Mouse (Mus musculus): ENCODE measurements at regions not wholly inside any gene's neighbourhood (a gene's known extent, or its start where the extent isn't known, plus 50 kb on each side); places are given as distances from the start of the nearest gene placed in this dataset.
A peak's percentile ranks its signal among the peaks of the same experiment; 100 is the strongest.

GRCm38 (mm10) chr14:47795062-47795461 lies 146.8 kb downstream of the Ktn1 start:
- Histone ChIP-seq H3K9ac (no peak overlapping the region), H3K4me1 (0 out of 2 replicates have a peak, but pooled peaks cover 2% of the 10 kb centered on the region), H3K9me3 (peaks cover 4% of the 10 kb centered on the region; the same call in 1 of the 2 replicates), H3K4me3 (no peak overlapping the region), H3K27ac (no peak overlapping the region), H3K36me3 (no peaks in the 10 kb centered on the region), H3K4me2 (replicated peaks) (no peak overlapping the region), H3K27me3 (no peaks in the 10 kb centered on the region)
- 88% methylated on average over 4 of the region's 4 CpGs for WGBS
- ATAC-seq (ENCODE audit: low FRiP score, low read depth), result no peak

DNA sequence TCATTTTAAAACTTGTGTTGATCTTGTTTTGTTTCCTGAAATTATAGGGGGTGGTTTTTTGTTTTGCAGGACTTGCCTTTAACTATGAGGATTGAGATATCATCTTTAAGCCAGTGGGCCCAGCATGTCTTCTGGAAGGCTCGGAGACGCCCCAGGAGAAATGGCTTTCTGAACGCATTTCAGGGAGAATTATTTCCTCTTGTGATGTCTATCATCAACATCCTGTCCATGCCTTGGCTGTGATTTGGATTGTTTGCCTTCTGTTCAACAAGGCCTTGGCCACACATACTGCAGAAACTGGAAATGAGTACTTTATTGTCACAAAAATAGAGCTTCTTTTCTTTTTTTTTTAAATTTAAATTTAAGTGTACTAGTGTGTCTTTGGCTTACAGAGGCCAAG lies 150.0 kb downstream of the Ktn1 start:
- peaks cover 4% of the 10 kb centered on the region; the same call in 1 of the 2 replicates for H3K9me3 ChIP-seq
- H3K4me1 ChIP-seq, result peaks cover 8% of the 10 kb centered on the region; the same call in 1 of the 2 replicates
- H3K27me3 ChIP-seq, result no peaks in the 10 kb centered on the region
- no peak overlapping the region for H3K9ac ChIP-seq
- WGBS, result 86% methylated on average over 3 of the region's 3 CpGs
- no peak for ATAC-seq (ENCODE audit: low FRiP score, low read depth)
- no peak overlapping the region for H3K4me2 ChIP-seq (replicated peaks)
- no peaks in the 10 kb centered on the region for H3K36me3 ChIP-seq
- no peak overlapping the region for H3K4me3 ChIP-seq
- no peak overlapping the region for H3K27ac ChIP-seq

GRCm38 (mm10) chr14:47799564-47799963 lies 151.3 kb downstream of the Ktn1 start:
- H3K36me3 ChIP-seq, result no peaks in the 10 kb centered on the region
- no peak overlapping the region for H3K4me3 ChIP-seq
- 41% methylated on average over 2 of the region's 2 CpGs for WGBS
- H3K27ac ChIP-seq, result no peak overlapping the region; the same call in 1 of the 2 replicates
- no peaks in the 10 kb centered on the region for H3K27me3 ChIP-seq
- H3K4me1 ChIP-seq, result peaks cover 8% of the 10 kb centered on the region; the same call in 1 of the 2 replicates
- H3K4me2 ChIP-seq (replicated peaks), result no peak overlapping the region
- H3K9me3 ChIP-seq, result peaks cover 4% of the 10 kb centered on the region; the same call in 1 of the 2 replicates
- no peak overlapping the region for H3K9ac ChIP-seq
- no peak; the same call in 1 of the 2 replicates for ATAC-seq (ENCODE audit: low FRiP score, low read depth)

DNA sequence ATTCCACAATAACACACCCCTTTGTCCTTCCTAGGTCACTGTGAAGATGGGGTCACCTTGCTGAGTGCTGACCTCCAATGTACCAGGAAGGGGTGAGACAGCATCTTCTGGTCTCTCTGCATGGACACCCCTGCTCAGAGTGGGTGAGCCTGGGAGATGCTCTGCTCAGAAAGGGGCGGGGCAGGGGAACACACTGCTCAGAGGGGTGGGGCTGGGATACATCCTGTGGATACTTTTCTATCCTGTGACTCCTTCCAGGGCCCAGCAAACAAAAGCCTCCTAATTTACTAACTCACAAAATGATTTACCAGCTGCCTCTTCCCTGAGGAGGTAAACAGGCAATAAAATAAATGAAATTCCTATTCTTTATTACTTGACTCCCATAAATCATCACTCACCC lies 157.0 kb downstream of the Ktn1 start:
- H3K36me3 ChIP-seq, result no peaks in the 10 kb centered on the region
- 50% methylated on average over 1 of the region's 1 CpGs for WGBS
- peak; percentile 69; the same call in 1 of the 2 replicates for ATAC-seq (ENCODE audit: low FRiP score, low read depth)
- H3K4me1 ChIP-seq, result peaks cover 11% of the 10 kb centered on the region
- no peak overlapping the region for H3K27ac ChIP-seq
- H3K9ac ChIP-seq, result no peak overlapping the region
- no peak overlapping the region for H3K4me3 ChIP-seq
- no peak overlapping the region for H3K4me2 ChIP-seq (replicated peaks)
- no peaks in the 10 kb centered on the region for H3K9me3 ChIP-seq
- H3K27me3 ChIP-seq, result no peaks in the 10 kb centered on the region

- Histone ChIP-seq H3K36me3 (no peaks in the 10 kb centered on the region), H3K4me1 (peaks cover 9% of the 10 kb centered on the region), H3K4me2 (replicated peaks) (no peak overlapping the region), H3K4me3 (no peak overlapping the region), H3K9ac (no peak overlapping the region), H3K27me3 (no peaks in the 10 kb centered on the region), H3K27ac (no peak overlapping the region), H3K9me3 (no peaks in the 10 kb centered on the region)
- no peak for ATAC-seq (ENCODE audit: low FRiP score, low read depth)
- WGBS, result 33% methylated on average over 9 of the region's 9 CpGs
Measured at GRCm38 (mm10) chr14:47805771-47806535, 157.7 kb downstream of the Ktn1 start.

- WGBS, result 69% methylated on average over 10 of the region's 10 CpGs
- H3K27ac ChIP-seq, result no peak overlapping the region
Measured at GRCm38 (mm10) chr14:47808097-47808910, 160.1 kb downstream of the Ktn1 start.

DNA sequence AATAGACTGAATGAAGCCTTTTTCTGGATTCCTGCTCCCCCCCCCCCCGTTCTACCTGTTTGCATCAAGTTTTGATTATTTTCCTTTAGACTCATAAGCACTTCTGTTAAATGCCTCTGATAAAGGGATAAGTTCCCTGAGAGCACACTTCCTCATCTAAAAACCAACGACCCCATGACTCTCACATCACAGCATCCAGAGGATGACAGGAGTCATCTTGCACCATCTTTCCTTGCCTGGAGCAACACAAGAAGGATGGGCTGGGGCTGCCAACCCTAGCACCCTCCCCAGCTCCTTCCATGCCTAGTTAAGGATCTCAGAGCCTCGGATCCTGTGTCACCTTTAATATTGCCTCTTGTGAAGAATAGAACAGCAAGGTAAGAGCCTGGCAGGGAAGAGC lies 170.0 kb downstream of the Ktn1 start:
- WGBS, result 70% methylated on average over 3 of the region's 3 CpGs

More at GRCm38 (mm10) chr14:47808097-47808910, 160.1 kb downstream of the Ktn1 start:
- Histone ChIP-seq H3K27me3 (no peaks in the 10 kb centered on the region), H3K4me2 (replicated peaks) (no peak overlapping the region), H3K36me3 (no peaks in the 10 kb centered on the region), H3K9ac (no peak overlapping the region), H3K9me3 (no peaks in the 10 kb centered on the region), H3K4me1 (peaks cover 6% of the 10 kb centered on the region), H3K4me3 (no peak overlapping the region)
- no peak for ATAC-seq (ENCODE audit: low FRiP score, low read depth)

DNA sequence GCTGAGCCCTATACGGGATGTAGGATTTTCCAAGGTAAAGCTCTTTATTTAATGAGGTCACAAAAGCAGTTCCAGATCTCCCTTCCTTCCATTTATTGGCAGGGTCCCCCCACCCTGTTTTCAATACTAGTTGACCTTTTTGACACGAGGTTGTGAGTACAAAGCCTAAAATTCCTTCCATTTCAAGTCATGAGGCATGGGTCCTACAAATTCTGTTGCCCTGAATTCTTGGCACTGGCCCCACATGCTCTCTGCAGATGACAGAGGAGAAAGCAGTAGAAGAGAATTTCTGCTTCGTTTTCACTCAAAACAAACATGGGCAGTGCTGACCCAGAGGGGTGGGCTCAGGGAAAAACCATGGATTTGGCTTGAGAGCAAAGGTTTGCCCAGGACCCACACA lies 170.4 kb downstream of the Ktn1 start:
- H3K9me3 ChIP-seq, result no peaks in the 10 kb centered on the region
- no peaks in the 10 kb centered on the region for H3K27me3 ChIP-seq
- H3K4me2 ChIP-seq (replicated peaks), result no peak overlapping the region
- H3K4me3 ChIP-seq, result no peak overlapping the region
- H3K36me3 ChIP-seq, result no peaks in the 10 kb centered on the region
- 31% methylated on average over 3 of the region's 3 CpGs for WGBS
- H3K9ac ChIP-seq, result no peak overlapping the region
- peak overlapping the region; percentile 39 for H3K27ac ChIP-seq
- H3K4me1 ChIP-seq, result peaks cover 26% of the 10 kb centered on the region
- no peak for ATAC-seq (ENCODE audit: low FRiP score, low read depth)

More for the DNA sequence above, 170.0 kb downstream of the Ktn1 start:
- no peak overlapping the region for H3K4me2 ChIP-seq (replicated peaks)
- H3K27ac ChIP-seq, result no peak overlapping the region
- no peak for ATAC-seq (ENCODE audit: low FRiP score, low read depth)
- peaks cover 26% of the 10 kb centered on the region for H3K4me1 ChIP-seq
- H3K9me3 ChIP-seq, result no peaks in the 10 kb centered on the region
- no peak overlapping the region for H3K4me3 ChIP-seq
- no peak overlapping the region for H3K9ac ChIP-seq
- no peaks in the 10 kb centered on the region for H3K27me3 ChIP-seq
- no peaks in the 10 kb centered on the region for H3K36me3 ChIP-seq

DNA sequence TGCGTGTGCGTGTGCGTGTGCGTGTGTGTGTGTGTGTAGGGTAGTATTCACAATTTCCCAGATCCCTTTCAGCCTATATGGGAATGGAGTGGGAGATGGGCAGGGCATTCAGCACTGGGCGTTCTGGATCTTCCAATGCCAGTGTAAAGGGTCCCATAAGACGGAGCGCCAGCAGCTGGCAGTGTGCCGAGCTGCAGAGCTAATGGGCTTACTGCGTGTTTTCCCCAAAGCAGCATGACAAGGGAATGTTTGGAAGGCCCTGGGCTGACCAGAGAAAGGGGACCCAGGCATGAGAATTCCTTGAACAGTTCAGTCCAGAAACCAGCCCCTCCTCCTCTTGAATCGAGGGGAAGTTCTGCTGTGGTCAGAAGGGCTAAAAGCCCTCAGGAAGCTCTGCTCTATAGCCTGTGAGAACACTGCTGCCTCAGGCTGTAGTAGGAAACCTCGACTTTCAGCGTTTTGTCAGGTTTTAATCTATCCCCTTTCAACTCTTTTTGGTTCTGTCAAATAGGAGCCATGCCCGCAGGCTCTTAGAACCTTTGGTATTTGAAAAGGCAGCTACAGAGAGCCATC lies 172.4 kb downstream of the Ktn1 start:
- Histone ChIP-seq H3K4me2 (replicated peaks) (no peak overlapping the region), H3K27ac (no peak overlapping the region), H3K27me3 (no peaks in the 10 kb centered on the region), H3K9ac (no peak overlapping the region), H3K4me3 (no peak overlapping the region), H3K9me3 (no peaks in the 10 kb centered on the region), H3K36me3 (no peaks in the 10 kb centered on the region), H3K4me1 (peaks cover 26% of the 10 kb centered on the region)
- ATAC-seq (ENCODE audit: low FRiP score, low read depth), result 0 out of 2 replicates have a peak, but pooled peaks have one; percentile 2
- 73% methylated on average over 13 of the region's 13 CpGs for whole genome bisulfite sequencing

DNA sequence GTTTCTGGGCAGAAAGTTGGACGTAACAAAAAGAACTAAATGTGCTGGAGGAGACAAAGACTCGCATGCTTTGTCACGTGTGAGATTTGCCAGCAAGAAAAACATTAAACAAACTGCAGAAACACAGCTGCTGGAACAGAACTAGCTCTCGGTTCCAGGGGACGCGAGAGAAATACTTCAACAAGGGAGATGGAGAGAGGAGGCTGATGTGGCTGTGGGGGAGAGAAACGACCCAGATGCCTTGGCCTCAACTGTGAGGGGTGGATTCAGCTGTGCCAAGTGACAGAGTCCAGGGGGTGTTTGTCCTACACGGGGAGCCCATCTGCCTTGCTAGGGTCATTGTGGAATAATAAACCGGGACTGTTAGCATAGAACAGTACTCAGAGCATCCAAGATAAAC lies 174.9 kb downstream of the Ktn1 start:
- H3K9ac ChIP-seq, result no peak overlapping the region
- H3K4me1 ChIP-seq, result peaks cover 23% of the 10 kb centered on the region
- H3K4me3 ChIP-seq, result no peak overlapping the region
- H3K36me3 ChIP-seq, result no peaks in the 10 kb centered on the region
- ATAC-seq (ENCODE audit: low FRiP score, low read depth), result no peak
- H3K27me3 ChIP-seq, result no peaks in the 10 kb centered on the region
- no peak overlapping the region for H3K27ac ChIP-seq
- 57% methylated on average over 9 of the region's 9 CpGs for WGBS
- H3K9me3 ChIP-seq, result no peaks in the 10 kb centered on the region
- no peak overlapping the region for H3K4me2 ChIP-seq (replicated peaks)

- H3K27me3 ChIP-seq, result no peaks in the 10 kb centered on the region
- no peaks in the 10 kb centered on the region for H3K9me3 ChIP-seq
- 67% methylated on average over 8 of the region's 8 CpGs for WGBS
- no peak overlapping the region for H3K27ac ChIP-seq
- peaks cover 18% of the 10 kb centered on the region for H3K4me1 ChIP-seq
- no peak overlapping the region for H3K9ac ChIP-seq
- ATAC-seq (ENCODE audit: low FRiP score, low read depth), result no peak
- H3K36me3 ChIP-seq, result no peaks in the 10 kb centered on the region
- H3K4me2 ChIP-seq (replicated peaks), result no peak overlapping the region
- H3K4me3 ChIP-seq, result no peak overlapping the region
Measured at GRCm38 (mm10) chr14:47823696-47824095, 175.4 kb downstream of the Ktn1 start.

GRCm38 (mm10) chr14:47825446-47825956 lies 177.3 kb downstream of the Ktn1 start:
- no peak overlapping the region for H3K9ac ChIP-seq
- no peak overlapping the region for H3K4me3 ChIP-seq
- H3K4me1 ChIP-seq, result 0 out of 2 replicates have a peak, but pooled peaks cover 3% of the 10 kb centered on the region
- H3K27me3 ChIP-seq, result no peaks in the 10 kb centered on the region
- no peak overlapping the region for H3K27ac ChIP-seq
- no peaks in the 10 kb centered on the region for H3K9me3 ChIP-seq
- H3K4me2 ChIP-seq (replicated peaks), result no peak overlapping the region
- 81% methylated on average over 3 of the region's 3 CpGs for WGBS
- H3K36me3 ChIP-seq, result no peaks in the 10 kb centered on the region
- ATAC-seq (ENCODE audit: low FRiP score, low read depth), result no peak

Measured in limb, embryonic 13.5 days (tissue).